Mouse (Mus musculus) forebrain, embryonic 16.5 days (tissue): ENCODE measurements around the gene Hps6. TPM values are rescaled to one million over a fixed set of nuclear protein-coding genes. Genes with fewer than 3 reads are reported as not detected.

Source experiments
- ATAC-seq: fragments of 200-750 bp; cut with Nextera tagmentation; 2 replicates; pipeline ENCODE4 v1.8.0; 2017; ENCODE audit warnings: mild to moderate bottlenecking, moderate library complexity
- H3K27ac ChIP-seq: fragments of 300-500 bp; sonication (generic); 2 replicates; pipeline ENCODE4 v1.5.1; 2014; ENCODE audit warnings: low read length, control low read depth
- H3K27me3 ChIP-seq: fragments of 300-500 bp; sonication (generic); replicated peaks from 2 replicates; pipeline ENCODE4 v1.6.1; 2014; ENCODE audit warnings: low read length; ENCODE audit not compliant: control insufficient read depth, insufficient read depth
- H3K36me3 ChIP-seq: fragments of 300-500 bp; sonication (generic); 2 replicates; pipeline ENCODE4 v1.6.1; 2014; ENCODE audit not compliant: control insufficient read depth, insufficient read depth
- H3K4me1 ChIP-seq: fragments of 300-500 bp; sonication (generic); replicated peaks from 2 replicates; pipeline ENCODE4 v1.6.1; 2014; ENCODE audit warnings: low read length; ENCODE audit not compliant: control insufficient read depth, insufficient read depth
- H3K4me2 ChIP-seq: fragments of 300-500 bp; sonication (generic); 2 replicates; pipeline ENCODE4 v1.6.1; 2014; ENCODE audit warnings: mild to moderate bottlenecking, low read length, control low read depth
- H3K4me3 ChIP-seq: fragments of 300-500 bp; sonication (generic); replicated peaks from 2 replicates; pipeline ENCODE4 v1.5.1; 2014; ENCODE audit warnings: mild to moderate bottlenecking, low read length, control low read depth
- H3K9ac ChIP-seq: fragments of 300-500 bp; sonication (generic); replicated peaks from 2 replicates; pipeline ENCODE4 v1.6.1; 2014; ENCODE audit warnings: low read depth, low read length, control low read depth
- H3K9me3 ChIP-seq: fragments of 300-500 bp; sonication (generic); 2 replicates; pipeline ENCODE4 v1.6.1; 2016; ENCODE audit warnings: low read length; ENCODE audit not compliant: control insufficient read depth
- WGBS: fragments of 180-500 bp; shearing (Covaris S2); extraction: QIAGEN DNeasy Blood & Tissue Kit; methylation state at CpG from one replicate; pipeline ENCODE4 v1.1.7; 2014; 5-methylcytosine and 5-hydroxymethylcytosine counted together
- polyA plus RNA-seq: library from polyadenylated mRNA; unstranded; fragments of >200 nt; fragmentation: Nextera tagmentation; extraction: Ambion mirVana; gene quantifications from 2 replicates; pipeline ENCODE4 v1.2.1, GENCODE M21; 2015

The Hps6 gene
- polyA plus RNA-seq, 1 experiment from 2014 or later: 3.7 TPM

- WGBS: 90% methylated on average over 13 of the region's 13 CpGs
- Histone ChIP-seq H3K9ac (no peak overlapping the region), H3K4me1 (peaks cover 35% of the 10 kb centered on the region), H3K27ac (no peak overlapping the region), H3K4me2 (no peak overlapping the region), H3K27me3 (no peaks in the 10 kb centered on the region), H3K4me3 (no peak overlapping the region), H3K9me3 (no peaks in the 10 kb centered on the region), H3K36me3 (peaks cover 38% of the 10 kb centered on the region)
- ATAC-seq: no peak
Measured at GRCm38 (mm10) chr19:46035971-46036370, 32.7 kb downstream of the Hps6 start.

- Histone ChIP-seq H3K36me3 (peaks cover 38% of the 10 kb centered on the region), H3K4me3 (peak overlapping the region; percentile 85), H3K4me1 (peaks cover 42% of the 10 kb centered on the region), H3K27me3 (no peaks in the 10 kb centered on the region), H3K27ac (peak overlapping the region; percentile 51), H3K9me3 (no peaks in the 10 kb centered on the region), H3K4me2 (peak overlapping the region; percentile 85), H3K9ac (peak overlapping the region; percentile 89)
- ATAC-seq: no peak
- WGBS: 56% methylated on average over 13 of the region's 13 CpGs
Measured at GRCm38 (mm10) chr19:46036477-46037242, 33.4 kb downstream of the Hps6 start.

- Histone ChIP-seq H3K27ac (peak overlapping the region; percentile 51), H3K4me2 (peak overlapping the region; percentile 85), H3K36me3 (peaks cover 34% of the 10 kb centered on the region), H3K4me1 (peaks cover 49% of the 10 kb centered on the region), H3K27me3 (no peaks in the 10 kb centered on the region), H3K9me3 (no peaks in the 10 kb centered on the region), H3K9ac (peak overlapping the region; percentile 89), H3K4me3 (peak overlapping the region; percentile 85)
- 12% methylated on average over 6 of the region's 6 CpGs for WGBS
- no peak for ATAC-seq
Measured at GRCm38 (mm10) chr19:46037243-46037924, 34.1 kb downstream of the Hps6 start.

GRCm38 (mm10) chr19:46037925-46038850, 34.9 kb downstream of the Hps6 start:
- Histone ChIP-seq H3K27ac (peak overlapping the region; percentile 98), H3K9ac (peak overlapping the region; percentile 89), H3K4me2 (peak overlapping the region; percentile 85), H3K36me3 (peaks cover 27% of the 10 kb centered on the region), H3K27me3 (no peaks in the 10 kb centered on the region), H3K9me3 (no peaks in the 10 kb centered on the region), H3K4me1 (peaks cover 57% of the 10 kb centered on the region), H3K4me3 (peak overlapping the region; percentile 85)
- ATAC-seq: no peak
- WGBS: 5% methylated on average over 13 of the region's 13 CpGs

- peak overlapping the region; percentile 85 for H3K4me2 ChIP-seq
- peak overlapping the region; percentile 89 for H3K9ac ChIP-seq
- H3K4me3 ChIP-seq: peak overlapping the region; percentile 85
- no peaks in the 10 kb centered on the region for H3K9me3 ChIP-seq
- peak; percentile 9 for ATAC-seq
- peaks cover 64% of the 10 kb centered on the region for H3K4me1 ChIP-seq
- H3K27ac ChIP-seq: peak overlapping the region; percentile 98
- H3K36me3 ChIP-seq: peaks cover 20% of the 10 kb centered on the region
- WGBS: under 1% methylated on average over 12 of the region's 17 CpGs
- no peaks in the 10 kb centered on the region for H3K27me3 ChIP-seq
Measured at GRCm38 (mm10) chr19:46038851-46039260, 35.5 kb downstream of the Hps6 start.

GRCm38 (mm10) chr19:46039478-46039877, 36.2 kb downstream of the Hps6 start:
- Histone ChIP-seq H3K27ac (peak overlapping the region; percentile 98), H3K27me3 (no peaks in the 10 kb centered on the region), H3K36me3 (peaks cover 14% of the 10 kb centered on the region), H3K9me3 (no peaks in the 10 kb centered on the region), H3K4me2 (peak overlapping the region; percentile 85), H3K4me3 (peak overlapping the region; percentile 85), H3K9ac (peak overlapping the region; percentile 89), H3K4me1 (peaks cover 69% of the 10 kb centered on the region)
- ATAC-seq: peak; percentile 78
- WGBS: 1% methylated on average over 16 of the region's 30 CpGs

GRCm38 (mm10) chr19:46040149-46040902, 37.0 kb downstream of the Hps6 start:
- no peaks in the 10 kb centered on the region for H3K27me3 ChIP-seq
- peaks cover 6% of the 10 kb centered on the region for H3K36me3 ChIP-seq
- H3K27ac ChIP-seq: peak overlapping the region; percentile 98
- WGBS: 31% methylated on average over 14 of the region's 14 CpGs
- no peaks in the 10 kb centered on the region for H3K9me3 ChIP-seq
- H3K4me1 ChIP-seq: peaks cover 69% of the 10 kb centered on the region
- H3K9ac ChIP-seq: peak overlapping the region; percentile 81
- peak overlapping the region; percentile 85 for H3K4me2 ChIP-seq
- ATAC-seq: no peak
- H3K4me3 ChIP-seq: peak overlapping the region; percentile 85

GRCm38 (mm10) chr19:46041299-46041932, 38.1 kb downstream of the Hps6 start:
- ATAC-seq: no peak
- H3K36me3 ChIP-seq: no peaks in the 10 kb centered on the region
- WGBS: 8% methylated on average over 7 of the region's 7 CpGs

More at GRCm38 (mm10) chr19:46041299-46041932, 38.1 kb downstream of the Hps6 start:
- H3K9ac ChIP-seq: peak overlapping the region; percentile 79
- H3K9me3 ChIP-seq: no peaks in the 10 kb centered on the region
- peak overlapping the region; percentile 98 for H3K27ac ChIP-seq
- H3K4me2 ChIP-seq: peak overlapping the region; percentile 79
- no peaks in the 10 kb centered on the region for H3K27me3 ChIP-seq
- H3K4me3 ChIP-seq: peak overlapping the region; percentile 87
- H3K4me1 ChIP-seq: peaks cover 72% of the 10 kb centered on the region
